Mouse (Mus musculus) gastrocnemius, adult 8-10 months (tissue): ENCODE data around the gene Znrf4. TPM values are rescaled to one million over a fixed set of nuclear protein-coding genes. Genes with fewer than 3 reads are reported as not detected.
"Not testable (repeated sequence)": the region's sequence is repeated elsewhere in the genome, so short reads cannot be mapped to it uniquely, and the experiment has no call there.

ENCODE experiments used
- DNase-seq, 2 experiments: peaks; one replicate each; pipeline ENCODE4 v3.0.0; 2022; ENCODE audit warnings: low spot score in 2 of 2
- total RNA-seq, 4 experiments: library from RNA; stranded (reverse); gene quantifications; 2 replicates each; pipeline ENCODE4 v1.2.4; 2022

Znrf4 gene
- total RNA-seq, 4 experiments from 2014 or later = not detected

DNA sequence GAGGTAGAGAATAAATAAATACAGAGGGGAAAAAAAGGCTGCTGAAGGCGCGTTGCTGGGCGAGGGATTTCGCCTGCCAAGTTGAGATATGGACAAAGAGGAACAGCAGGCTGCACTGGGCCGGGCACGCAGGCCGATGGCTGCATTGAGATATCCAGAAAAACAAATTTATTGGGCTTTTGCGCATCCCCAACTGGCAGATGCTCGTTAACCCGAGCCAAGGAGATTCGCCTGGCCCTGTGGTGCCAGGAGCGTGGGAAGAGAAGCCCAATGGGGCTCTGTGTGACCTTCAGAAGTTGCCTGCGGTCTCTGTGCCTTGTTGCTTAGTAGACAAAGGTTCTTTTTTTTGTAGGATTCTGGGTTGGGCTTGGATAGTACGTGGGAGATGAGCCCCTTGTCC lies 24.0 kb upstream of the Znrf4 start:
- DNase-seq = no peak

DNA sequence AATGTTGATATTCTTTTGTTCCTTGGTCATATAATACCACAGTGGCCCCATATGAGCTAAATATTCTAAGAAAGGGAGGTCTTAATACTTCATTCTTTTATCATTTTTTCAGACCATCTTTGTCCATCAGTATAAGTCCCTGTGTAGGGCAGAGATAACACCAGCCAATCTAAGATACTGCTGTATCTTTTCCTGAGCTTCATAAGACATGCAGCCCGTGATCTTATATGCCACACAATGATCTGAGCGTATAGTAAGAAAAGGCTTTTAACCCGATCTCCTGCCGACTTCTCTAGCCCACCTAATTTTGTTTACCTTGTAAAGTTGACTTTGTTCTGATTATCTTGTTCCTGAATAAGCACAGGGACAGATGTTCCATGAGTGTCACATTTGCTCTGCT lies 12.7 kb upstream of the Znrf4 start:
- no peak for DNase-seq

DNA sequence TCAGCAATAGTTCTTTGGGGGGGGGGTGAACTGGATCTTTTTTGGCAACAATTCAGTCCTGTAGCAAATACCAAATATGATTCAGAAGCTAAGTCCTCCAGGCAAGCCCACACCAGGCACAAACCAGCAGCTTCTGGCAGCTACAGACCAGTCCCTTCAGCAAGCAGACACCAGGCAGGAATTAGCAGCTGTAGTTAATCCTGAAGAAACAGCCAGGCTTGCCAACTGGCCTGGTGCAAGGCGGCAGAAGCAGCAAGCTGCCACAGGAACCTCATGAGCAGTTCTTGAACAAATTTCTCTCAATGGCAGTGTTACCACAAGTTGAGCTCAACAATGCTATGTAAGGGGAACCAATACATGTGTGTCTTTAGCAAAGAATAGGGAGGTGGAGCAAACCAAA lies 10.5 kb upstream of the Znrf4 start:
- no peak for DNase-seq

DNA sequence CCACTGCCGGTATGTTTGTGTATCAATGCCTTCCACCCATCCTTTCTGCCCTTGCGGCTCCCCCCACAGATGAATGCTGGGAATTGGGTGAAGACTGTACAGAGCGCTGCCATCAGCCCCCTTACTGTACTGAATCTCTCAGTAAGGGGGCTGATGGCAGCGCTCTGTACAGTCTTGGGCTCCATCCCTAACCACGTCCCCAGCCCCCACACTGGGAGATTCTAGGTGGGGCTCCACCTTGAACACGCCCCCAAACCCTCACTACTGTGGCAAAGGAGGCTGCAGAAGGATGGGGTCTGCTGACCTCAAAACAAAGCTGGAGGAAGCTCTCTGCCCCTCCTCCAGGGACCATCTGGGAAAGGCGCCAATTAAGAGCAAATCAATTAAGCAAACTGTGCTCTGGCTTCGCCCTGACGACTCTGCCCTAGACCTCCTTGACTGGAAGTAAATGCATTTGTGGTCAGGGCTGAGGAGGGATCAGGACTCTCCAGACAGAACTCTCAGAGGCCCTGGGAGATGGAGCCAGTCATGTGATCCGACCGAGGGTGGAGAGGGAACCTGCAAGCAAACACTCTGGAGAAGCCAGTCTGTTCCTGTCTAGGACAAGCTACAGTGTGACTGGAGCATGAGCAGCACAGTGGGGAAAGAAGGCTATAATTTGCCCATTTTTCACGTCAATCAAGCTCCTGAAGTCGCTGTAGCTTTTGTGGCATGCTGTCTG lies 3.6 kb upstream of the Znrf4 start:
- no peak for DNase-seq

DNA sequence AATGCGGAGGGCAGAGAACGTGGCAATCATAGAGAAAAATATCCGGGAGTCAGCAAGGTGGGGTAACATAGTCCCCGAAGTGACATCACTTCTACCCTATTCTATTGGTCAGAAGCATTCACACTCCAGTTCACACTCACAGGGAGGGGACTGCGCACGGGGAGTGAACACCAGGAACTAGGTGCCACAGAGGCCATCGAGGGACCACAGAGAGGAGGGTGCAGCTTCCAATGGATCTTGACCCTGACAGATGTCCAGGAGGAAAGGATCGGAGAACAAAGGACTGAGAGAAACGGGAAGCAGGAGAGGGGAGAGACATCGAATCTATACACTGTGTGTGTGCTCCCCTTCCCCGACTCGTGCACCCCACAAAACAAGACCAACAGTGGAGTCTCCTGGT lies 2.7 kb upstream of the Znrf4 start:
- DNase-seq = no peak

DNA sequence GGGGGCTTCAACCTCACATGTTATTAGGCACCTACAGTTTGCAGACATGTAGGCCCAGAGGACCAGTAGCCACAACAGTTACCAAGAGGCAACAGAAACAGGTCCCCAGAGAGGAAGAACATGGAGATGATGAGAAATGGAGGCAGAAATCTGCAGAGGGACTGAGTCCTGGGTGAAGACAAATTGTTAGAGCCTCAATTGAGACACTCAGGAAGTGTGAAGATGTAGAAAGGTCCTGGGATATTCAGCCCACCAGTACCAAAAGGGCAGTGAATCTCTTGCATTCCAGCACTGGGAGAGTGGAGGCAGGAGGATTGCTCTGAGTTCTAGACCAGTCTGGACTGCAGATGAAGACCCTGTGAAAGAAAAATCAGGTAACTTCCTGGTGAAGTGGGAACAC lies 2.1 kb upstream of the Znrf4 start:
- DNase-seq = no peak

DNA sequence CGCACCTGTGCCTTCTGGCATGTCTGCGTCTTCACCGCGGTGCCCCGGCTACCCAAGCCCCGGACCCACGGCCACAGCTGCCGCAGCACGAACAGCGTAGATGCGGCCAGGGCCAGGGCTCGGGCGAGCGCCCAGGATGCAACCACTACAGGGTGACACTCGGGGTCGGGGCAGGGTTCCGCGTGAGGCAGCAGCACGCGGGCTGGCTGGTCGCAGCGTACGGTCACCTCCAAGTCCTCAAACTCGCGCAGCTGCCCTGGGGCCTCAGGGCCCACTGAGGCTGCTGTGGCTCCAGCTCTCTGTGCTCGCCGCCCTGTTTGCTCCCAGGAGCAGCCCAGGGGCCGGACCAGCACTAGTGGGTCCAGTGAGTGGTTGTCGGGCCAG lies 532 bp downstream of the Znrf4 start:
- DNase-seq = no peak

DNA sequence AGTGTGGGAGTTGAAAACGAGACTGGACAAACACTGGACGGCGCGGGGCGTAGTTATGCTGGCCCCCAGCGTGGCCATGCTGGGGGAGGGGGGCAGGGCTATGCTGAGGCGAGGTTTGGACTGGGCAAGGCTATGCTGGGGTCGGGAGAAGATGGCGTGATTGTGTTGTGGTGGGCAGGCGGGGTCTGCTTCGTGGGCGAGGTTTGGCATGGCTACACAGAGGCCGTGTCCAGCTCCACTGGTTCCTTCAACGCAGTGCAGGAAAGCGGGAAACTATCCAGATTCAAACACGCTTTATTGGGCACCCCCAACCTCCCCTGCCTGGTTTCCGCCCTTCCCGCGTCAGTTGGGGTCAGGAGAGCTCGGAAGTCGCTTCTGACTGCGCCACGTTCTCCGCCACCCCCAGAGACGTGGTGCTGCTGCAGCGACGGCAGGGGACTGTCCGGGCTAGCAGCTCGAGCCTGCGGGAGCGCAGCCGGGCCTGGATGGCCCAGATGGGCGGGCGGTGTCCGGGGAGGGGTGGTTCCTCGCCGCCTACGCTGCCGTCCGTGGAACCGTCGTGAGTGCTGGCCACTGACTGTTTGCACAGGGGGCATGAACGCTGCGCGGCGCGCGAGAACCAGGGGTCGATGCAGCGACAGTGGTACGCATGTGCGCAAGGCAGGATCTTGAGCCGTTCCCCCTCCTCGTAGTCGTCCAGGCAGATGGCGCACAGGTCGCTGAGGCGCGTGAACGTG lies 1.1 kb downstream of the Znrf4 start:
- DNase-seq = no peak

DNA sequence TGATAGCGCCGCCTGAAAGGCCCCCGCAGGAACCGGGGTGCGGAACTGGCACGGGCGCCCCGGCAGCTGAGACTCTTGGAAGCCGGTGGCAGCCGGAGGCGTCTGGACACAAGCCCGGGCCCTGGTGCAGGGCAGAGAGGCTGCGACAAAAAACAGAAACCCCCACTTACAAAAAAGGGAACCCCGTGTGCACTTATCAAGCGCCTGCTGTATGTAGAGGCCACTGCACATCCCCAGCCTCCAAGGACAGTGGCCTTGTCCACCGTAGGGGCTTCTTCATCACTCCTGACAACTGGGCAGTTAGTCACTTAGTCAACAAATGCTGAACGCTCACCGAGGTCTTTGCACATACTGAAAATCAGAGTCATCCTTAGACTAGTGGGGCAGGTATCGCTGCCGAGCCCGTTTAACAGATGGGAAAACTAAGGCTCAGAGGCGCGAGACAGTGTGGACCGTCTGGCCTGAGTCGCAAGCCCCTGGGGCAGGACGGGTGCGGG lies 1.7 kb downstream of the Znrf4 start:
- no peak for DNase-seq

DNA sequence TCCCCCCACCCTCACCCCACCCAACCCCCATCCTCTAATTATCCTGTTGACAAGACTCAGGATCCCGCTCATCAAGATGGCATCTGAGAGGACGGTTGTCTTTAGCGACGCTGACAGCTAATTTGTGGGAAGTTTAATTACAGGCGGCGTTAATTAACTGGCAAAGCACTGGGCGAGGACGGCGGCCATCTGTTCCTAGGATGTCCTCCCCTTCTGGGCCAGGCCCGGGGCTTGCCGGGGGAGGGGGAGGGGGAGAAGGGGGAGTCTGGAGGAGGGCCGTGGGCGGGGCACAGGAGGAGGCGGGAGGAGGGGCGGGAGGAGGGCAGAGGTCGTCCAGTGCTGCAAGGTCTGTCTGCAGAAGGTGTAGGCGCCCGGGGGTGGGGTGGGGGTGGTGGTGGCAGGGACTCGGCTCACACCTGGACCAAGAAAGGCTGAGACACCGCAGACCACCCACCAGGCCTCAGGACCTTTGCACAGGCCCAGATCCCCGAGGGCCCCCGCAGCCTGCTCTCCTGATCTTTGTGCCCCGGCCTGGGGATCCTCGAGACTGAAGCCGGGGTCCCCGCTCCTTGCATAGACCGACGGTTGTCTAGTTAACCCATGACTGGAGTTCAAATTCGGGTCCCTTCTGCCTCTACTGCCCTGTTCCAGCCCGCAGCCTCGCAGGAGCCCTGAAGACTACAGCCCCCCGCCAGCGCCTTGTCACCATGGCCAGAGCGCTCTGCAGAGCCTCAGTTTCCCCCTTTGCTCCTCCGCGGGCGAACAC lies 2.3 kb downstream of the Znrf4 start:
- no peak for DNase-seq

DNA sequence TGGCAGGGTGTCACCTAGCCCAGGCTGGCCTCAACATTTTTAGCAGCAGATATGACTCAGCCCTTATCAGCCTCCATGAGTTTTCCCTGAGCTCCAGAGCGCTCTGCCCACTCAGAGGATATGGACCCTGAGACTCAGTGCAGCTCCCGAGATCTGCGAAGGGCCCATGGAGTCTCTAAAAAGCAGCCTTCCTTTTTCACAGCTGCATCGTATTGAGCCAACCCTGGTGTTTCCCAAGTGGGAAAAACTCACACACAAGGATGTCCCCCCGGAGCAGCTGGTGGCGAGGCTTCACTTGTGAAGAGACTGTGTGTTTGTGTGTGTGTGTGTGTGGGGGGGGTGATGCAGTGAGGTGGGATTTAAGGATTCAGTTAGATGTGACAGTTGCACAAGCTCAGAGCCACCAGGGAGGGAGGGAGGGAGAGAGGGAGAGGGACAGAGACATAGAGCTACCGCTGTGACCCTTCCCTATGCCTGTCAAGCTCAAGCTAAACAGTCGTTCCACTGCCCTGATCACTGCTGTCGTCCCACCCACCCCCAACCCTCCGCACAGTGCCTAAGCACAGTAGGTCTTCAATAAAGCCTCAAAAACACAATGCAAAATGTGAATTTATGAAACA lies 3.1 kb downstream of the Znrf4 start:
- no peak for DNase-seq

DNA sequence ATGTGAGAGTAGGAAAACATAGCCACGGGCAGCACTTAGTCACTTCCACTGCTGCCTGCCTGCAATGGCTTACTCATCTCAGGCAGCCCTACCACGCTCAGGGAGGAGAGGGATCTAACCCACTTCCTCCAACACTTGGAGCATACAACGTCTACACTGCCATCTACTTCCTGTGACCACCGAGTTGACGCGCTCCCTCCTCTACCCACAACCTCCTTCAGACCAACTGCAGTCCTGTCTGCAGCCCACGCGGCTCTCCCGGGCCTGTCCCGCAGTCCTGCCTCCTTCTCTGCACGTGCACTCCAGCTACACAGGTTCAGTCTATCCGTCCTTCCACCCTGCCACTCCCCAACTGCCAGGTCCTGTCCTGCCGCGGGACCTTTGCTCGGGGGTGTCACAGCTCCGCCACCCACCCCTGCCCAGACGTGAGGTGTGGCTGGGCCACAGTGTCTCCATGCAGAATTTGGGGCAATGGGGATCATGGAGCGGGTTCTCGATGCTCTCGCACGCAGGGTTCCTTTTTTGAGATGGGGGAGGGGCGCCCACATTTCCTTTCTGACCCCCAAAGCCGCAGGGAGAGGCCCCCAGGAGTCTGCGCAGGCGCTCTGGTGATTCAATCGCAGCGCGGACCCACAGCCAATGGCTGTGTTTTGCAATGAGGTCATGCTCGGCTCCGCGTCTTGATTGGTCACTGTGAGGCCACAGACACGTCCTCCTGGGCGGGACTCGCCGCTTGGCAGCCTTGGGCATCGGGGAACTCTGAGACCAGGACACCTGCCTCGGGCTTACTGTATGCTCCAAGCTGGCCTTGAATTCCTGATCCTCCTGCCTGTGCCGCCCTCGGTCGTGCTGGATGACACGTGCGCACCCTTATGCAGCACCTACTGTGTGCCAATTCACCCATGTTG lies 4.8 kb downstream of the Znrf4 start:
- peak; percentile 90 to 94 for DNase-seq

DNA sequence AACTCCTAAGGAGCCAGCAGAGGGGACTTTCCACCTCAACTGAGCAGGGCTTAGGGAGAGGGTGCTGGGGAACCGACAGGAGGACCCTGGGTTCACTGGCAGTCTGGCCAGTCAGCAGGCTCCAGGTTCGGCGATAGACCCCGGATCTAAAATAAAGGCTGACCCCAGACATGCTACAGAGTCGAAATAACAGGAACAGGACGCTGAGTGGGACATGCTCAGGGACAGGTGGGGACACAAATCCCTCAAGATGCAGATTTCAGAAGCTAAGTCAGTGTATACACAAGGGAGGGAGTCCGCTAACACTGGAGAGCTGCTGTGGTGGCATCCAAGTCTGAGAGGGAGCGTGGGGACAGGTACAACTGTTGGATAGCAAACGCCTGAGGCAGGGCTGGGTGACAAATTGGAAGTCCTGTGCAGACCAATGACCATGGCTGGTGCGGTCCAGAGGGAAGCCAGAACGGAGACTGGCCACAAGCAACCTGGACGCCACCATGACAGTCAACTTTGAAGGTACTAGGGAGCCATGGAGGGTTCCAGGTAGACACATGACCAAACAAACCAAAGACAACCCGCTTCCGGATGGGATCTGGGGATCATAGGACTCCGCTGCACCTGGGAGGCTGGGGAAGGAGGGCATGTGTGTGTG lies 5.7 kb downstream of the Znrf4 start:
- no peak for DNase-seq

DNA sequence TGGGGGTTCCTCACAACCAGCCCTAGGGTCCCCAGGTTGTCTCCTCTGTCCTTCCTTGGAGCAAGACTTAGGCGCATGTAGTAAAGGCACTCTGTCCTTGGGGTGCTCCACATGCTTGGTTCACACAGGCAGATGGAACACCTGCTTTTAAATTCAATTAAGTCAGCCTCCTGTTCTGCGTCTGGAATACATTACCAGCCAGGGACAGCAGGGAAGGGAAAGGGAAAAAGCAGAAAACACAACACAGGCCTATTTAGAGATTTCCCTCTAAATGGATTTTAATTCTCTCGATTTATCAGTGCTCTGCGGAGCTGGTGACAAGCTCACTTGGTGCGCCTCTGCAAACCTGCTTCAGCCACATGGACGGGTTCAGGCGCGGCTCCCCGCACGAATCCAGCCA lies 6.8 kb downstream of the Znrf4 start:
- DNase-seq = no peak

DNA sequence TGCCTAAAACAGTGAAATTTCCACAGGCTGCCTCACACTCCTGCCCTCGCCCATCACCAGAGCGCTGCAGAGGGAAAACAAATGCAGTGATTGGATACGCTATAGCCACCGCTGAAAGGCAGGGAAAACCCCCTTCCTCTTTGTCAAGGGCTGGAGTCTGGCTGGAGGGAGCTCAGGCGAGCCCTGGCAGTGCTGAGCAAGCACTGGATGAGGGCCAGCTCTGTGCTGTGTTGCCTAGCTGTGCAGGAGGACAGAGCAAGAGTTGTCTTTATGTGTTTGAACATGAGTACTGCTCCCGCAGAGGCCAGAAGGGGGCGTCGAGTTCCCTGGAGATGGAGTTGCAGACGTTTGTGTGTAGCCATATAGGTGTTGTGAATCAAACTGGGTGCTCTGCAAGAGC lies 9.7 kb downstream of the Znrf4 start:
- DNase-seq = no peak

DNA sequence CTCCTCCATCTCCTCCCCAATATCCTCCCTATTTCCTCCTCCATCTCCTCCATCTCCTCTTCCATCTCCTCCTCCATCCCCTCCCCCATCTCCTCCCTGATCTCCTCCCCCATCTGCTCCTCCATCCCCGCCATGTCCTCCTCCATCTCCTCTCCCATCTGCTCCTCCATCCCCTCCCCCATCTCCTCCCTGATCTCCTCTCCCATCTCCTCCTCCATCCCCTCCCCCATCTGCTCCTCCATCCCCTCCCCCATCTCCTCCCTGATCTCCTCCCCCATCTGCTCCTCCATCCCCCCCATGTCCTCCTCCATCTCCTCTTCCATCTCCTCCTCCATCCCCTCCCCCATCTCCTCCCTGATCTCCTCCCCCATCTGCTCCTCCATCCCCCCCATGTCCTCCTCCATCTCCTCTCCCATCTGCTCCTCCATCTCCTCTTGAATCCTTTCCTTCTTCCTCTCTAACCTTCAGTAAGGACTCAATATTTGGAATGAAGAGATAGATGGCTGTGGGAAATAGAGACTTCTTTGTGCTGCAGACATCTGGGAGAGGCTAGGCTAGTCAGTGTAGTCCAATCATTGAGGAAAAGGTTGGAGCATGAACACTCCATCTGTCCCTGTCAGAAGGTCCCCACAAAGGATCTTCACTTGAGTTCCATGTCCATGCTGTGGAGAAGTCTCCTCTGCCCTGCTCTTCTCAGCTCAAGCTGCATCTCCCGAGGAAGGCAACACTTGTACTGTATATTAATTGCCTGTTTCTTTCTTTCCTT lies 10.4 kb downstream of the Znrf4 start:
- DNase-seq = not testable (repeated sequence)

DNA sequence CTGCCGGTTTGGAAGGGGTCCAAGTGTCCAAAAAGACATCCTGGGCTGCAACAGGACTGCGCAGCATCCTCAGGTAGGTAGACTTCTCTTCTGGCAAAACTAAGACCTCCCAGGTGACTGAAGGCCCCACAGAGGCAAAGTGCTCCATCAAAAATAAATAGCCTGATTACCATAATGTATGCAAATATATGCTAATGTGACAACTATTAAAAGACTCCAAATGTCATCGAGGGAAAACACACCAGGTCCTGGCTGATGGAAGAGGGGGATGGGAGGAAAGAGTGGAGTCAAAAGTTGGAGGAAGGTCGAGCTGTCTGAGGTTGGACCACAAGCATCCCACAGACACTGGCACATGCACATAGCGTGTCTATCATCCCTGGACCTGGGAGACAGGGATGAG lies 13.0 kb downstream of the Znrf4 start:
- DNase-seq = no peak

DNA sequence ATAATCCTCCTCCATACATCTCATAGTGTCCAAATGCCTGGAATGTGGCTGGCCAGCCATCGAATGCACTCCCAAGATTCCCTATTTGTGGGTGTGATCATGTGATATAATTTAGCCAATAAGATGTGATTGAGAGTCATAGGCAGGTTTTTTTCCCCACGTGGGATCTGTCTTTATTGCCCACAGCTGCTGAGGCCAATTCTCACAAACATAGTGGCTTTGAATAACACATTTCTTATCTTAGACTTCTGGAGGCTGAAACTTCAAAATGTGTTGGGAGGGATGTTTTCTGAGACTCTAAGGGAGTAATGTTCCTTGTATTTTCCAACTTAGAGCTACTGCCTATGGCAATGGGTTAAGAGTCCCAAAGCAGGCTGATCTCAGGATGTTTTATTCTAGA lies 17.8 kb downstream of the Znrf4 start:
- DNase-seq = no peak

DNA sequence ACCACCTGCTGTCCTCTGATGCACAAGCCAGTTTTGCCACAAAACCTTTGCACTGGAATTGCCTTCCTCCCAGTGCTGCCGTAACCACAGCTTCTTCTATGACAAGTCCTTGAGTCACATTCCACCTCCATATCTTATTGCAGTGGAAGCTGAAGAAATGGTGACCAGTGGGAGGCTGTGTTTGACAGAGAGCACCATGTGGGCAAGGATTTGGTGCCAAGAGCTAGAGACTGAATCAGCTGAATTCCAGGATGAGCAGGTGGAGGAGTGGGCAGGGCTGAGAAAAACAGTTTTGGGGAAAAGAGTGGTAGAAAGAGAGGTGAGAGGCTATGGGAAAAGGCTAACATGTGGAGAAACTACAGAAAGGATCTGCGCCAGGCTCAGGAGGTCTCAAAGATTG lies 18.4 kb downstream of the Znrf4 start:
- no peak for DNase-seq
